Mouse (Mus musculus) left cerebral cortex, adult 2 months (tissue): ENCODE results near the gene Naa15. TPM values are rescaled to one million over a fixed set of nuclear protein-coding genes. Genes with fewer than 3 reads are reported as not detected.
"Not testable (repeated sequence)": the region's sequence is repeated elsewhere in the genome, so short reads cannot be mapped to it uniquely, and the experiment has no call there.

Source experiments
- DNase-seq, 2 experiments: peaks; one replicate each; pipeline ENCODE4 v3.0.0; 2021 to 2022; ENCODE audit warnings: low spot score in 2 of 2, mixed read lengths in 1 of 2; ENCODE audit errors: extremely low spot score in 1 of 2
- H3K27ac ChIP-seq: fragments of 200-600 bp; 2 replicates; pipeline ENCODE4 v1.8.1; 2022
- H3K4me3 ChIP-seq: fragments of 200-600 bp; 2 replicates; pipeline ENCODE4 v1.8.1; 2022
- CTCF ChIP-seq: fragments of 200-600 bp; IDR thresholded peaks from 2 replicates; pipeline ENCODE4 v1.8.1; 2022; ENCODE audit warnings: antibody characterized with exemption, mild to moderate bottlenecking, moderate library complexity
- intact Hi-C: fragments of 180-260 bp; cut with DNase I; formaldehyde crosslinking; loops from one replicate; pipeline ENCODE4 v1.15.1; 2025
- total RNA-seq, 2 experiments: library from RNA; stranded (reverse); gene quantifications; 2 replicates each; pipeline ENCODE4 v1.2.3; 2021

Naa15 gene
- total RNA-seq, 2 experiments from 2014 or later = 50.1 to 54.6 TPM

GRCm38 (mm10) chr3:51379786-51380659 is 34.9 kb upstream of the Naa15 start:
- DNase-seq = no peak
- H3K4me3 ChIP-seq = no peak overlapping the region
- no peak overlapping the region for H3K27ac ChIP-seq
- intact Hi-C loops = loop anchor here (2.0 to 5.0 kb wide), 2 partner anchors 29 to 862 kb away; partner anchors contain the start of gene Ndufc1
- TF ChIP-seq CTCF = no peak

- intact Hi-C loops = no loop called here
- no peak for TF ChIP-seq CTCF
- Histone ChIP-seq H3K4me3 (no peak overlapping the region), H3K27ac (no peak overlapping the region)
- no peak for DNase-seq
Observed at GRCm38 (mm10) chr3:51380660-51381014, 34.3 kb upstream of the Naa15 start.

GRCm38 (mm10) chr3:51383409-51383808 is 31.5 kb upstream of the Naa15 start:
- Histone ChIP-seq H3K4me3 (no peak overlapping the region), H3K27ac (no peak overlapping the region)
- intact Hi-C loops = no loop called here
- TF ChIP-seq CTCF = no peak
- no peak for DNase-seq

- Histone ChIP-seq H3K4me3 (no peak overlapping the region), H3K27ac (no peak overlapping the region)
- DNase-seq = no peak
- intact Hi-C loops = no loop called here
- no peak for TF ChIP-seq CTCF
Observed at GRCm38 (mm10) chr3:51386441-51387133, 28.4 kb upstream of the Naa15 start.

DNA sequence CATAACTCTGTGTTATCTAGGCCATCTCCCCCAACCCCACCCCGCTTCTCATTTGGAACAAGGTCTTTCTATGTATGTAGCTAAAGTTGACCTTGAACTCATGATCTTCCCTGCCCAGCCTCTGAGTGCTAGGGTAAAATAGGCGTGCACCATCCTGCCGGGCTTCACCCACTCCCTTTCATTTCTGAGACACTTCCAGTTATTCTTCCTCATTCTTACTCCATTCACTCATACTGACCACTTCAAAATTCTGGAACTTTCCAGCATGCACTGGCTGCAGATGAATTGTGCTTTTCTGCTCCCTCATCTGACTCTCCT is 27.9 kb upstream of the Naa15 start:
- intact Hi-C loops = no loop called here
- H3K27ac ChIP-seq = no peak overlapping the region
- no peak for TF ChIP-seq CTCF
- no peak for DNase-seq
- no peak overlapping the region for H3K4me3 ChIP-seq

- TF ChIP-seq CTCF = no peak
- intact Hi-C loops = no loop called here
- Histone ChIP-seq H3K4me3 (no peak overlapping the region), H3K27ac (no peak overlapping the region)
- no peak for DNase-seq
Observed at GRCm38 (mm10) chr3:51387868-51388381, 27.0 kb upstream of the Naa15 start.

DNA sequence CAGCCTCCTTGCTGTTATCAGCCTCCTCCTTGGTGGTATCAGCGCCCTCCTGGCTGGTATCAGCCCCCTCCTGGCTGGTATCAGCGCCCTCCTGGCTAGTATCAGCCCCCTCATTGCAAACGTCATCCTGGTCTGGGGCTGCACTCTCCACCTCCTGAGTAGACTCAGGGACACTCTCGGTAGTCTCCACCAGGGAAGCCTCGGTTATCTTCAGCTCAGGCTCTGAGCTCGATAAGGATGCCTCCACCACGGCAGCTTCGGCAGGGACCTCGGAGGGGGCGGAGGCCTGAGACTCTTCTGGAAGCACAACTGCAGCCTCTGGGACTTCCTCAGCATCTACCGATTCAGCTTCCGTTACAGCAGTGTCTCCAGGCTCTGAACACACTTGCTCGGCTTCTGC is 26.0 kb upstream of the Naa15 start:
- no peak overlapping the region for H3K4me3 ChIP-seq
- DNase-seq = no peak
- intact Hi-C loops = no loop called here
- no peak for TF ChIP-seq CTCF
- no peak overlapping the region for H3K27ac ChIP-seq

DNA sequence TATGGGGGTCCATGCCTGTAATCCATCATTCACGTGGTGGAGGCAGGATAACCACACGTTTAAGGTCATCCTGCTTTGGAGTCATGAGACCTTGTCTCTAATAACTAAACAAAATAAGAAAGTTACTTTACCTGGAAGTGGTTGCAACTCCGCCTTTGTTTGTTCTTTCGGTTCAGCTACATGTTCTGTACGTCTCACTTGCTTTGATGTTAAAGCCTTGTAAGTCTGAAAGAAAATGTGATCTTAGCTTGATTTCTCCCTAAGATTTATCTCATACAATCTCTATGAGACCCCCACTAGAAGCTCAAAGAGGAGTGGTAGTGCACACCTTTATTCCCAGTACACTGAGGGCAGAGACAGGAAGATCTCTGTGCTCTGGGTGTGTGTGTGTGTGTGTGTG is 23.9 kb upstream of the Naa15 start:
- Histone ChIP-seq H3K4me3 (no peak overlapping the region), H3K27ac (no peak overlapping the region)
- no peak for TF ChIP-seq CTCF
- intact Hi-C loops = no loop called here
- no peak for DNase-seq

DNA sequence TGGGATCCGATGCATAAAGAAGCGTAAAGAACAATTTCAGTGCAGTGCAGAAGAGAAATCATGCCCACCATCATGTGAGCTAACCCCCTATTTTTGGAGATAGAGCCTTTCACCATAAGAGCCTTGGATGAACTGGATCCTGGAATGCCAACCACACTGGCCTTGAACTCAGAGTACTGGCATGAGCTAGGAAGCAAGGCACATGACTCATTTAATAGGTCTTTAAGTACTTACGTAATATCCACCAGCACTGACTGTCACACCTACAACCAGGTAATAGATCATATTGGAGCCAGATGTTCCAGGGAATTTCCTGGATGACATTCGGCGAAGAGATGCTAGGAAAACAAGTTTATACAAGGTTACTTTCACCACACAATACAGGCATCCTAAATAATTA is 23.4 kb upstream of the Naa15 start:
- no peak for TF ChIP-seq CTCF
- no peak for DNase-seq
- intact Hi-C loops = no loop called here
- no peak overlapping the region for H3K4me3 ChIP-seq
- H3K27ac ChIP-seq = no peak overlapping the region

DNA sequence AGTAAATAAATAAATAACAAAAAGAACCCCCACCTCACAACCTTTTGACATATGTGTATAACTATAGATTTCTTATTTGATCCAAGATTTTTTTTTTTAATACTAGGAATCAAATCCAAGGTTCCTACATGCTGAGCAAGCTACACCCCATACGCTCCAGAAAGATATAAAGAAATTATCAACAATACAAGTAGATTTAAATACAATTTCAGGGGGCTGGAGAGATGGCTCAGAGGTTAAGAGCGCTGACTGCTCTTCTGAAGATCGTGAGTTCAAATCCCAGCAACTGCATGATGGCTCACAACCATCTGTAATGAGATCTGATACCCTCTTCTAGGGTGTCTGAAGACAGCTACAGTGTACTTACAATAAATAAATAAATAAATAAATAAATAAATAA is 21.9 kb upstream of the Naa15 start:
- intact Hi-C loops, H3K4me3 ChIP-seq, H3K27ac ChIP-seq, DNase-seq: not testable (repeated sequence)

DNA sequence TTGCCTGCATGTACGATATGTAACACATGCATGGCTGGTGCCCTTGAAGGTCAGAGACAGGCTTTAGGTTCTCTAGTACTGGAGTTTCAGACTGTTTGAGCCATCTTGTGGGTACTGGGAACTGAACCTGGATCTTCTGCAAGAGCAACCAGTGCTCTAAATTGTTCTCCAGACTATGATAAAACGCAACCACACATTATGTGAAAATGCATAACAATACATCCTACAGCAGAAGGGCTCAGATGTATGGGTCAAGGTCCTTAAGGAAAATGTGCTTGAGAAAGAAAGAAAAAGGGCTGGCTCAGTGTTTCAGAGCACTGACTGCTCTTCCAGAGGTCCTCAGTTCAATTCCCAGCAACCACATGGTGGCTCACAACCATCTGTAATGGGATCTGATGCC is 21.3 kb upstream of the Naa15 start:
- no peak overlapping the region for H3K27ac ChIP-seq
- no peak for DNase-seq
- TF ChIP-seq CTCF = no peak
- intact Hi-C loops = no loop called here
- H3K4me3 ChIP-seq = no peak overlapping the region

DNA sequence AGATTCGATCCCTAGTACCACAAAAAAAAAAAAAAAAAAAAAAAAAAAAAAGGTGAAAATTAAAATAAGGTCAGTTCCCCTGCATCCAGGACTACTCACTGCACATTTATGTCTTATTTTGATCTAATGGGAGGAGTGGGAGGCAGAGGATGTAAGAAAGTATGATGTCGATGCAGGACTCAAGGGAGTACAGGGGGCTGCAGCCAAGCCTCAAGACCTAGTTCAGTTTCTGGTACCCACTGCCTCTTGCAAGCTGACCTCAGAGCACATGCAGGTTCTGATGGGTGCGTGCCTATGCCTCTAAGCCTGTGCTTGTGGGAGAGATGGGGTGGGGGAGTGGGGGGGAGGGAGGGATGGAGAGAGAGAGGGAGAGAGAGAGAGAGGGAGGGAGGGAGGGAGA is 20.1 kb upstream of the Naa15 start:
- no peak for DNase-seq
- H3K4me3 ChIP-seq = no peak overlapping the region
- TF ChIP-seq CTCF = no peak
- intact Hi-C loops = no loop called here
- no peak overlapping the region for H3K27ac ChIP-seq
